Mouse (Mus musculus) embryonic fibroblast, embryonic 13.5 days (primary cell): ENCODE results near the gene Tob2.

Experiments
- CTCF ChIP-seq: IDR thresholded peaks from 2 replicates; pipeline ENCODE4 v1.5.1; 2011; ENCODE audit warnings: mild to moderate bottlenecking, control low read depth, low read length, moderate library complexity, borderline replicate concordance; ENCODE audit not compliant: insufficient read depth
- POLR2A ChIP-seq: IDR thresholded peaks from 2 replicates; pipeline ENCODE4 v1.6.1; 2011; ENCODE audit warnings: low read depth, mild to moderate bottlenecking, control low read depth, low read length, moderate library complexity

DNA sequence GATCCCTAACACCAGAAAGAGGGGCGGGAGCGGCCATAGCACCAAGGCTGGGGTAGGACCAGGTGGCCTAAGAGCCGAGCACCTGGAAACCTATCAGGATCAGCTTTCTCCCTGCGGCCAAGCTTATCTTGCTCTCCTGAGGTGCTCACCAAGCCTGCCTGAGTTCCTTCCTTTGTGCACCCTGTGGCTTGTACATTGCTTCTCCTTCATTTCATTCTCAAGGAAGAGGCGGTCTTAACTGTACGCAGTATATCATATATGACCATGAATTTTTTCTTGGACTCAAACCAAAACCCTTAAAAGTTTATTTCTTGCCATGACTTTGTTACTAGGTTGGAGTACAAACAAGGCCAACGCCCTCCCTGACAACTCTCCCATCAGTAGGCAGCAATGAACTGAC, 5.6 kb upstream of the Tob2 start:
- TF ChIP-seq POLR2A (no peak), CTCF (no peak)
